Mouse (Mus musculus) kidney, embryonic 14.5 days (tissue): ENCODE measurements around the gene Ccdc88a. TPM values are rescaled to one million over a fixed set of nuclear protein-coding genes. Genes with fewer than 3 reads are reported as not detected.

Source experiments
- polyA plus RNA-seq: library from polyadenylated mRNA; unstranded; fragments of >200 nt; fragmentation: Nextera tagmentation; extraction: Ambion mirVana; gene quantifications from 2 replicates; pipeline ENCODE4 v1.2.1, GENCODE M21; 2014

Gene Ccdc88a
- polyA plus RNA-seq, 1 experiment from 2014 or later = 30.6 TPM

Other genes with a start within 250 kb of the Ccdc88a start
- 47.2 and 55.1 TPM in 2 replicates for gene Pnpt1, start 242.9 kb upstream of the Ccdc88a start, polyA plus RNA-seq
- gene Ppp4r3b, start 200.8 kb upstream of the Ccdc88a start, polyA plus RNA-seq = 52.5 and 80.3 TPM in 2 replicates
- 62.7 and 67.0 TPM in 2 replicates for gene Cfap36, start 126.2 kb upstream of the Ccdc88a start, polyA plus RNA-seq
- gene Prorsd1, start 141.4 kb downstream of the Ccdc88a start, polyA plus RNA-seq = 36.0 and 41.2 TPM in 2 replicates
- gene Mtif2, start 152.8 kb downstream of the Ccdc88a start, polyA plus RNA-seq = 45.5 and 48.7 TPM in 2 replicates
- gene Clhc1, start 174.3 kb downstream of the Ccdc88a start, polyA plus RNA-seq = 0.27 and 0.53 TPM in 2 replicates
- 1,394 and 1,989 TPM in 2 replicates for gene Rps27a, start 174.5 kb downstream of the Ccdc88a start, polyA plus RNA-seq